Mouse (Mus musculus) liver, embryonic 14.5 days (tissue): ENCODE measurements around the gene Cep41.

ENCODE experiments used
- CTCF ChIP-seq: IDR thresholded peaks from 2 replicates; pipeline ENCODE4 v1.5.1; 2016; ENCODE audit warnings: antibody characterized with exemption, low read depth, control low read depth
- EP300 ChIP-seq: IDR thresholded peaks from 2 replicates; pipeline ENCODE4 v1.6.1; 2016; ENCODE audit warnings: antibody characterized with exemption, low read depth

DNA sequence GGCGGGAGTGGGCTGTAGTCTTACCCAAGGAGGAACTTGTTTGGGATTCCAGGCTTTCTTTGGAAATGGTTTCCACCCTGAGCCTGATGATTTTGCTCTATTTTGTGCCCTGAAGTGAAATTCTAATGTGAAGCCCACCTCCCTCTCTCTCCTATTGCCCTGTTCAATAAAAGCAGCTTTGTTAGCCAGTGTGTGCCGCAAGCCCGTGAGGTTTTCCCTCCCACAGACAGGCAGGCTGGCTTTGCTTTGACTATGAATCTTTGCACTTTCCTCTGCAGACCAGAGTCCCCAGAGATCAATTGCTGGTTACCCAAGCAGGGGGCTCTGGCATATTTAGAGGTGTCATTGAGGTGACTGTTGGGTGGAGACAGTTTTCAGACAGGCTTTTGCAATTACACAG is 49.1 kb downstream of the Cep41 start:
- TF ChIP-seq EP300: no peak
- TF ChIP-seq CTCF: no peak
